8 mouse cellular contexts compared by ENCODE assay signal in genomic region chr7:24883896-24884692, GRCm38 (mm10). TPM values are rescaled to one million over a fixed set of nuclear protein-coding genes. Genes with fewer than 3 reads are reported as not detected.
A peak's percentile ranks its signal among the peaks of the same experiment; 100 is the strongest.
DNase-seq lines count a peak whose midpoint lies in the region; ATAC-seq lines count a peak whose summit lies in the region.

Gene Rps19, plus strand, starts transcription at chr7:24884371.

- H3K4me2 ChIP-seq in heart, embryonic 13.5 days = peak within 1 kb of the TSS; percentile 89
- H3K4me2 ChIP-seq in liver, embryonic 12.5 days = peak within 1 kb of the TSS; percentile 77
- peak within 1 kb of the TSS; percentile 67 for H3K4me2 ChIP-seq in stomach, embryonic 15.5 days

- no peaks in the 10 kb centered on the region; the same call in 1 of the 2 replicates for H3K27me3 ChIP-seq in heart, embryonic 13.5 days (replicated peaks)
- 0 out of 2 replicates have a peak, but pooled peaks cover 3% of the 10 kb centered on the region for H3K27me3 ChIP-seq in liver, embryonic 12.5 days (replicated peaks)
- H3K27me3 ChIP-seq in stomach, embryonic 15.5 days (replicated peaks) = no peaks in the 10 kb centered on the region

- H3K4me3 ChIP-seq in brown adipose tissue, adult 24 weeks (ENCODE audit: insufficient read depth, low read depth, low read length) = peak within 1 kb of the TSS; percentile 70
- peak within 1 kb of the TSS; percentile 99 for H3K4me3 ChIP-seq in heart, embryonic 13.5 days
- H3K4me3 ChIP-seq in liver, embryonic 12.5 days = peak within 1 kb of the TSS; percentile 97
- H3K4me3 ChIP-seq in stomach, embryonic 15.5 days (replicated peaks) = peak within 1 kb of the TSS; percentile 81

- peaks cover 38% of the 10 kb centered on the region for H3K36me3 ChIP-seq in heart, embryonic 13.5 days
- peaks cover 40% of the 10 kb centered on the region for H3K36me3 ChIP-seq in liver, embryonic 12.5 days
- H3K36me3 ChIP-seq in stomach, embryonic 15.5 days = peaks cover 21% of the 10 kb centered on the region

- no peaks in the 10 kb centered on the region for H3K4me1 ChIP-seq in brown adipose tissue, adult 24 weeks (ENCODE audit: control insufficient read depth, insufficient read depth, insufficient read length, low read length)
- peaks cover 27% of the 10 kb centered on the region for H3K4me1 ChIP-seq in heart, embryonic 13.5 days
- peaks cover 50% of the 10 kb centered on the region for H3K4me1 ChIP-seq in liver, embryonic 12.5 days
- peaks cover 18% of the 10 kb centered on the region for H3K4me1 ChIP-seq in stomach, embryonic 15.5 days

- peak within 1 kb of the TSS; percentile 100 for H3K9ac ChIP-seq in heart, embryonic 13.5 days
- H3K9ac ChIP-seq in liver, embryonic 12.5 days = peak within 1 kb of the TSS; percentile 100
- peak within 1 kb of the TSS; percentile 100 for H3K9ac ChIP-seq in stomach, embryonic 15.5 days

- no peaks in the 10 kb centered on the region for H3K9me3 ChIP-seq in heart, embryonic 13.5 days
- no peaks in the 10 kb centered on the region for H3K9me3 ChIP-seq in liver, embryonic 12.5 days (replicated peaks)
- no peaks in the 10 kb centered on the region for H3K9me3 ChIP-seq in stomach, embryonic 15.5 days

- peak; percentile 86 for ATAC-seq in heart, embryonic 13.5 days (ENCODE audit: extremely low read depth, insufficient number of reproducible peaks, low FRiP score, low TSS enrichment)
- peak; percentile 93 for ATAC-seq in liver, embryonic 12.5 days
- ATAC-seq in stomach, embryonic 15.5 days (ENCODE audit: insufficient read depth, low FRiP score, low read depth) = peak; percentile 94

- 0% methylated on average over 57 of the region's 57 CpGs for WGBS in heart, embryonic 13.5 days
- under 1% methylated on average over 57 of the region's 57 CpGs for WGBS in liver, embryonic 12.5 days (ENCODE audit: insufficient replicate concordance)
- under 1% methylated on average over 57 of the region's 57 CpGs for WGBS in stomach, embryonic 15.5 days

- peak within 1 kb of the TSS; percentile 83 for H3K27ac ChIP-seq in brown adipose tissue, adult 24 weeks (replicated peaks; ENCODE audit: low read depth, low read length)
- peak within 1 kb of the TSS; percentile 92 for H3K27ac ChIP-seq in heart, embryonic 13.5 days (replicated peaks)
- H3K27ac ChIP-seq in liver, embryonic 12.5 days = peak within 1 kb of the TSS; percentile 96
- H3K27ac ChIP-seq in stomach, embryonic 15.5 days = peak within 1 kb of the TSS; percentile 89

- peak; percentile 98 for DNase-seq in CD4-positive, CD25-positive, alpha-beta regulatory T cell, adult 2 months (ENCODE audit: low read depth, low spot score)
- peak; percentile 98 for DNase-seq in fat pad, adult 2 months (ENCODE audit: extremely low read depth, low read depth, low spot score)
- DNase-seq in kidney, postnatal 10 days = peak; percentile 99
- DNase-seq in natural killer cell, adult 2 months (ENCODE audit: low spot score in 2 of 2) = peak; percentile 98

RNA-seq across cellular contexts. Expression of gene Rps19, which starts in this region (rescaled TPM):
- polyA plus RNA-seq in brown adipose tissue, adult 24 weeks (2012; ENCODE audit: insufficient read depth, insufficient read length, missing spikeins) = 1,002 and 1,046 TPM in 2 replicates
- 1,220 and 1,401 TPM in 2 replicates for polyA plus RNA-seq in heart, embryonic 13.5 days (2015; fragmentation: Nextera tagmentation; extraction: Ambion mirVana)
- polyA plus RNA-seq in liver, embryonic 12.5 days (2016; fragmentation: Nextera tagmentation; extraction: Ambion mirVana) = 1,803 and 1,813 TPM in 2 replicates
- 2,480 and 2,486 TPM in 2 replicates for polyA plus RNA-seq in stomach, embryonic 15.5 days (2015; fragmentation: Nextera tagmentation; extraction: Ambion mirVana)

Comparison
In these comparisons a context has a peak if more than half of its experiments do, and no peak if none do; other contexts are left out.
1. Peak in every context shown above with its lines: DNase-seq, ATAC-seq, H3K4me3 ChIP-seq and H3K27ac ChIP-seq.